Mouse (Mus musculus): ENCODE measurements around the gene Grik4. TPM values are rescaled to one million over a fixed set of nuclear protein-coding genes. Genes with fewer than 3 reads are reported as not detected.

Grik4 gene
- polyA plus RNA-seq, 1 experiment, result 0.90 TPM

DNA sequence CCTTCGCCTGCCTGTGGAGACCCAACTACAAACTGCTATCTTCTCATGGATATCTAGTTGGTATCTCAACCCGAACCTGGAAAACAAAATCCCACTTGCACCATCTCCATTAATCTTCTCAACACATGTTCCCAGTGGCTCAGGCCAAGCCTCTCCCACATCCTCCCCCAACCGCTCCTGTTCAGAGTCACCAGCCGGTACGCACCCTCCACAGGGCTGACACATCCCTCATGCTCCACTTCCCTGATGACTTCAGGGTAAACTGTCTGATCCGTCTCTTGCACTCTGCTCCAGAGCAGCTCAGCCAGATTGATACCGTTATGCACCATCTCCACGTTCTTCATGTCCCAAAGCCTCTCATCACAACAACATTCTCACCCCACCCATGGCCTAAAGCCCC lies 198.3 kb downstream of the Grik4 start:
- no peak for DNase-seq (ENCODE audit: low read depth)

DNA sequence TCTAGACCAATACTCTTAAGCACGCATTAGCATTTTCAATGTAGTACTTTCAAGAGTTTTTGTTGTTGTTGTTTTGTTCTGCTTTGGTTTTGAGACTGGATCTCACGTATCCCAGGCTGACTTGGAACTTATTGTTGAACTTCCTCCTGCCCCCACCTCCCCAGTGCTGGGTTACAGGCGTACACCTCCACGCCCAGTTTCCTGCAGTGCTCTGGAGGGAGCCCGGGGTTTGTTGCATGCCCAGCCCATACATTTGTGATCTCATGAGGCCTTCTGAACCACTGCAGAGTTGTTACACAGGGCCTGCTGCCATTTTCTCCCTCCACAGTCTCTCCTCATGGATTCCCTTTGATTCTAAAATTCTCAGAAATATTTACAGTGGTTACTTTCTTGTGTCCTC lies 201.9 kb downstream of the Grik4 start:
- DNase-seq (ENCODE audit: low read depth), result no peak

DNA sequence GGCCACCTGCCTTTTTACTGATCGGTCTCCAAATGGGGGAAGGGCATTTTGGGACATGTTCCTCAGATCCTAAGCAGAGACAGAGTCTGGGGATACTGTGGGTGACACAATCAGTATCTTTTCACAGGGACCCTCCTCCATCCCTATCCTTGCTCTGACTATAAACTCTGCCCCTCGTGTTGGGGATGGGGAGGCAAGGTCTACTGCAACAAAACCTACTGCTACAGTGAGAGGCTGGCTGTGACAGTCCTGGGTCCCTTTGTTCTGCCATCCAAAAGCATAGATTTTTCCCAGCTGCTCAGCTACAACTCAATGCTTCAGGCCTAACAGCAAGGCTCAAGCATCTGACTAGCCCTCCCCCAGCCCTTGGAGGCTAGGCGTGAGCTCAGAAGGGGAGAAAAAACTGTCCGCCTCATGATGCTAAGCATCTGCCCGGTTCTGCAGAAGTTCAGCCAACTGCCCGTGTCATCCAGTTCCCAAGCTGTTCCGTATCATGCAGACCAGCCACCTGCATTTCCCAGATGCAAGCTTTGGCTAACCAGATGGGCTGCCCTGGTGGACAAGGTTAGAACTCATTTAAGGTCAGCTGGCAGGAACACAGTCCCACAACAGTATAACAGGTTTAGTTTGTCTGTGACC lies 207.5 kb downstream of the Grik4 start:
- DNase-seq (ENCODE audit: low read depth), result no peak

DNA sequence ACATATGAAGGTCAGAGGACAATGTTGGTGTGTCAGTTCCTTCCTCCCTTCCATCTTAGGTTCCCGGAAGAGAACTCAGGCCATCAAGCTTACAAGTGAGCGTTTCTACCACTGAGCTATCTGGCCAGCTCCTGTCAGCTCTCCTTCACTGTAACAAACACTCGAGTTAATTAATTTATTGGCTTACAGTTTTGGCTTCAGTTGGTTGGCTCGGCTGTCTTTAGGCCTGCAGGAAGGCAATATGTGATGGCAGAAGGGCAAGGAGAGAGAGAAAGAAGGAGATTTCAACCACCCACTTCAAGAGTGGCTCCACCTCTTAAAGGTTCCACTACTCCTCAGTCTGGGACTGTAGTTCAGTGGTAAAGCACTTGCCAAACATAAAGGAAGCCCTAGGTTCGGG lies 209.2 kb downstream of the Grik4 start:
- no peak for DNase-seq (ENCODE audit: low read depth)

DNA sequence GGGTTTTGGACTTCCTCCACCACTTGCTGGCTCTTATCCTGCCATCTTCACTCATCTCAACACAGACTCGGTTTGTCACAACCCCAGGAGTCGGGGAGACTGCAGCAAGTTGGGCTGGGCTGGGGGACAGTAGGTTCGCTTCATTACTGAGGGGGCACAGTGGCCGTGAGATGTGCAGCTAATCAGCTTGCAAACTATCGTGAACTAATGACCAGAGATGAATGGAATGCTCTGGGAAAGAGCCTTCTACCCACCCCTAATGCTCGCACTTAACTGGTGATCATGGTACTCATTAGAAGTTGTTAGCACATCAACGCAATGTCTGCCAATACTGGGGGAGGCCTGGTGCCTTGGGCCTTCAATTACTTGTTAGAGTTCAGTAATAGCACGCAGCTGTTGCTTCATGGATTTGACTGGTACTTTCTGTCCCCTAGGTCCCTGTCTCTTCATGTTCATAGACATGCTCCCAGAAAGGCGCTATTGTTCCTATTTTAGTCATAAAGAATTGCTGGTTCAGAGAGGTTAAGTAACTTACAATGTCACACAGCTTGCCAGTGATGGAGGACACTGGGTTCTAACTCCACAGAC lies 211.5 kb downstream of the Grik4 start:
- peak; percentile 90 for DNase-seq (ENCODE audit: low read depth)

DNA sequence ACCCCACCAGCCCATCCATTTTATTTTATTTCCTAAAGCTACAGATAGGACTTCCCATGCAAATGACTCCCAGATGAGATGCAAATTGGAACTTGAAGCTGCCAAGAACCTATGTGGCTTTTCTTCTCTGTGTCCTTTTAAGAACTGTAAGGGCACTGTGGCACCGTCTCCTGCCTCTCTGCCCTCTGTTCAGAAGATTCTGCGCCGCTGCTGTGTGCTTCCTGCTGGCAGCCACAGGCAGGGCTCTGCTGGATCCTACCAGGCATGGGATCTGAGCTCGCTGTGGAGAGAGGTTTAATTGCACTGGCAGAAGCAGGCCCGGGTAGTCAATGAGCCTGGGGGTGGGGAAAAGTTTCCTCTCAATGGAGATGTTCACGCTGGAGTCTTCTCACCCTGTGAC lies 215.8 kb downstream of the Grik4 start:
- DNase-seq (ENCODE audit: low read depth), result no peak

DNA sequence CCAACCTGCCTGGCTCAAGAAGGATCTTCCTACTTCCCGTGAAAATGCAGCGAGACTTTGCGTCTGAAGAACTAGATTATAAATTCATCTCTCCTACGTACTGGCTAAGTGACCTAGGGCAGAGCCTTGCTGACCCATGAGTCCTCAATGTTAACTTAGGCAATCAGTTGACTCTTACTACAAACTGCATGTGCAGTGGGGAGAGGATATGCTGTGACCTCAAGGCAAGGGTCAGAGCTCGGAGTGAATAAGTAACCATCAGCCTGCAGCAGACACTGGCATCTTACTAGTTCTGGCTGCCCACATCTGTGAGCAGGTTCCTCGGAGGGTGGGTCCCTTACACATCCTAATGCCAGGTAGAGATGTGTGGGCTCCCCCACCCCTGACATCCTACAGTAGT lies 216.6 kb downstream of the Grik4 start:
- DNase-seq (ENCODE audit: low read depth), result no peak

DNA sequence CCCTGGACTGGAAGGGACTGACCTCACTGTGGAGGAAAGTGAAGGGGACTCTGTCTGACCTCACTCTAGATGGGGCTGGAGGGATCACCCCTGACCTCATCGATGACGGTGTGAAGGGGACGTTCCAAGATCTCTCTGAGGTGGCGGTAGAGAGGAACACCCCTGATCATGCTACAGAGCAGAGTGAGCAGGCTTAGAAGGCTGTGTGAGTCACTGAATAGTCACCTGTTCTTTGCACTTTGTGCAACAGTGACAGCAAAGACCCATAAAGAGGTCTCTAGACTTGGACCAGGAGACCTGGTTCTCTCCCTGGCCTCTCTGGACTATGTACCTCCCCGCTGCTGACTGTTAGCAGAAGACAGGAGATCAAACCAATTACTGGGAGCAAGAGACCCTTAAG lies 217.1 kb downstream of the Grik4 start:
- no peak for DNase-seq (ENCODE audit: low read depth)

DNA sequence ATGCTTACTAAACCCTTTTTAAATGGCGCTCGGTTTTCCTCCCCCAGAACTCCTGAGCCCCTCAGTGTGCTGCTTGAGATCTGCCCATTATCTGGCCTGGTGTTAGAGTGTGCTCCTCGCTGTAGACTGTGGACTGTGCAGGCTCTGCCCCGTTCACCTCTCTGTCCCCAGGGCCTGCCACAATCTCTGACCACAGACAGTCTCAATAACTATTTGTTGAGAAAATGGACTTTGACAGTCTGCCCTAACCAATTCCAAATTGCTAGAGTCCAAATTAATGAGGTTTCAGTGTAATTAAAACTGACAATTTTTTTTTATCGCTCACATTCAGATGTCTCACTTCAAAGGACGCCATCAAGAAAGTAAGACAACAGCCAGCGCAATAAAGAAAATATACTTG lies 220.2 kb downstream of the Grik4 start:
- DNase-seq (ENCODE audit: low read depth), result no peak

DNA sequence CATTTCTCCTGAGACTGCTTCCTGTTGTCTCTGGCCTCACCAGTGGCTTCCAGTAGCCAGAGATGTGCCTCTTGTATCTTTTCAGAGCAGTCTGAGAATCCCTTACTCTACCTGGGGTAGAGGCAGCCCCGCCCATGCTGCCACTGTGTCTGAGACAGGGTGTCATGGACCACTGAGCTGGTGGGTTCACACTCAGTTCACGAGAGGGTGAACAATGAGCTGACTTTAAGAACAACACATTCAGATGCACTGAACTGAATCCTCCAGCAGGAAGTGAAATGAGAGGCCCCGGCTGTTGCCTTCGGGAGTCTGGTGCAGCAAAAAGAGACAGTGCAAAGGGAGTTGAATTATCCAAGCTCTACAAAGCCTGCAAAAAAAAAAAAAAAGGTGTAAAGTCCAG lies 221.8 kb downstream of the Grik4 start:
- DNase-seq (ENCODE audit: low read depth), result no peak

DNA sequence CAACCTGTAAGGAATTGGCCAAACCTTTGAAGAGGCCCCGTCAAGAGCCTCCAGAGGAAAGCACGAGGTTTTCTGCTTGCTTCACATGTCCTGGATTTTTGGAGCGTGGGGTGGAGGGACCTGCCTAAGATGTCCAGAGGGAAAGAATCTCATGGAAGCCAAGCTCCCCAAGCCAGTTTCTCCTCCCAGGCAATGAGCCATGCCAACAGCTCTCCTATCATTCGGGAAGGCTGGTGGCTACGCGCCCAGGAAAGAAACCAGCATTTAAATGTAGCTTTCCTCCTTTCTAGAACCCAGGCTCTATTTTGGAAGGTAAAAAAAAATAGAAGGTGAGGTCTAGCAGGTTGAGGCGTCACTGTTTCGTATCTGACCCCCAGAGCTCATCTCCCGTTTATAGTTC lies 222.6 kb downstream of the Grik4 start:
- no peak for DNase-seq (ENCODE audit: low read depth)

DNA sequence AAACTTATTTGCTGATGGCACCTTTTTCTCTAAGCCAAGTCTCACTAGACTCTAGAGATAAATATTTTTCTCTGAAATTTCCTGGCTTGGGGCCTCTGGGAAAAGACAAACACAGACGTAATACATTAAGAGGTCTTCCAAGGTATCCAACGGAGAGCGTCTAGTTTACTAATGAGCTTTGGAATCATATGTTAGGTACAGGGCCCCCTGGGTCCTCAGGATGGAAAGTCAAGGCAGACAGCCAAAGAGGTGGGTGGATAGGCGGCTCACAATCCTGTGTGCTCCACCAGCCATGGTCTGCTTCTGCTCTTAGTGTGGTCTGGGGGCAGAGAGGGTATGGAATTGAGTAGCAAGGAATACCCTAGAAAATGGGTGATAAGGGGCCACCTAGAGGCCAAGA lies 223.1 kb downstream of the Grik4 start:
- DNase-seq (ENCODE audit: low read depth), result no peak

DNA sequence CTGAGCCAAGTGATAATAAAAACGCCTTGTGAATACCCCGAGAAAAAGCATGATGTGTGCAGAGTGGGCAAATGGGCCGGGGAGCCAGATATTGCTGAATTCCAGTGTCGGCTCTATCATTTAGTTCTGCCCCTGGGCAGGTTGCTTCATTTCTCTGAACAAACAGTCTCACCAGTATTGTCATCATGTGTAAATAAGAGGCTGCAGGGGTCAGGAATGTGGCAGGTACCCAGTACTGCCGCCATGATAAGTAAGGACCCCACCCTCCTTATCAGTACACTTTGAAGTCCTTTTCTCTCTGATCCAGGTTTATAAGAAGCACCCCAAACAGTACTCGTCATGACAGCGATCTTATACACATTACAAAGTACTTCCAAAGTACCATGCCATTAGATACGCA lies 230.4 kb downstream of the Grik4 start:
- DNase-seq (ENCODE audit: low read depth), result no peak

DNA sequence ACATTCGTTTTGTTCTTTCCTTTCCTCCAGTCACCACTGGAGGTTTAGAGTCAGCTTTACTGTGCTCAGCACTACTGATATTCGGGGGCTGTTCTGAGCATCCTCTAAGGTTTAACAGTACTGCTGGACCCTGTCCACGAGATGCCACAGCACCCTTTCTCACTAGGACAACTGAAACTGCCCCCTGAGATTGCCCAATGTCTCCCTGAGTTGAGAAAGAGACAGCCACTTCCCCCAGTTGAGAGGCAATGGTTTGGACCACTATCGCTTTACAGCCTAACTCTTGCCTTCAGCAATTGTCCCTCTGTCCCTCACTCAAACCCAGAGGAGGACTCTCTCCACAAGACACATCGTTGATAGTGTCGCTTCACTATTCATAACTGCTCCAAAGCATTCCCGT lies 238.4 kb downstream of the Grik4 start:
- DNase-seq (ENCODE audit: low read depth), result no peak

DNA sequence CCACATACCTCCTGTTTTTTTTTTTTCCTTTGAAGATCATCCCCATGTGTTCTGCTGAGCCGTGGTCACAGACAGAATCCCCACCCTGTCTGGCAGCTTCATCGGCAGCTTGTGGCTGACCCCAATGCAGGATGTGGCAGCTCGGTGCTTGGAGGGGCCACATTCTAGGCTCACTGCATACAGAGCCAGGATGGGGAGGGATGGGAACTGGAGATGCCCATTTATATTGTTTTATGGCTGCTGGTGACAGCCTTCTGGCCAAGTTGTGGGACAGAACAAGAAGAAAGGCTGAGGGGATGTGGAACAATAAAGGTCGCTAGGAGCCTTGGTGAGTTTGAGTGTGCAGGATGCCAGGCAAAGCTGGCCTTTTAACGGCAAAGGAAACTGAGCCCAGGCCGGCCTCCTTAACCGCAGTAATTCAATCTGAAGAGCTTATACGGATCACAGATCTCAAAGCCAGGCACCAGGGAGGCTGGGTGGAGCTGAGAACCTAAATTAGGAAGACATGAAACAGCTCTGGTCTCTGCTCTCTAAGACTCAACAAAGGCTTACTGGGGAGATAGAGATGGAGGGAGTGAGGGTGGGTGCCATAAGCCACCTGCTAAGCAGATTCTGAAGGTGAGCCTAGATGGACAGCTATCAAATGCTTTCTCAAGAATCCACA lies 241.0 kb downstream of the Grik4 start:
- no peak for DNase-seq (ENCODE audit: low read depth)

DNA sequence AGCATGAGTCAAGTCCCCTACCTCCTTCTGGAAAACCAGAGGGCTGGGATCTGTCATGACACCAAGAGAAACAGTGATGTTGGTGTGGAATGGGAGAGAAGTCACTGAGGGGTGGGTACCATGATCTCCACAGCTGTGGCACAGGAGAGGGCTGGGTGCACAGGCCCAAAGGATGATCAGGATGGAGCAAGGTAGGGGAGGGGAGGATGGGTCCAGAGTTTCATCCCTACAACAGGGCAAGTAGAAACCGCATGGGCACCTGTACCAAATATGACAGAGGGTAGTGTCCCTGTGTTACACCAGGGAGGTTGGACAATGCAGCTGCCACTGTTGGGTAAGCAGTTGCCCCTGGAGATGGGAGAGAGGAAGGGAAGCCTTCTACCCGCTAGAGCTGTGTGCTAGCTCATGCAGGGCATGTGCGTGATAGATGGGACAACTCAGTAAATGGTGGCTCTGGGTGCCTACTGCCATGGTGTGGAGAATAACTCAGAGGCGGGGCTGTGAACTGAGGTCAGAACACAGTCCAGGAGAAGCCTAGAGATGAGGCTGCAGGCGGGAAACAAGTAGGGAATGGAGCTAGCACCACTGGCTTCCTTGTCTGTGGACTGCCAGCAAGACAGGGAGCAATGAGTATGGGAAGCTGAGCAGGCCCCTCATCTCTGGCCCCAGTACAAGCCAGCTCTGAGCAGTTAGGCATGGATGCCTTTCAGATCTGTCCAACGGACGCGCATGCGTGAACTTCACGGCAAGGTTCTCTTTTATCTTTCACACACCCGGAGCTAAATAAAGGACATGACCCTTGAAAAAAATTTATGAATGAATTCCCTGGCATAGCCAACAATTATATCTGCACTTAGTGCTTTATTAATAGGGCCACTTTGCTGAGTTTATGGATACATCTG lies 241.8 kb downstream of the Grik4 start:
- no peak for DNase-seq (ENCODE audit: low read depth)

DNA sequence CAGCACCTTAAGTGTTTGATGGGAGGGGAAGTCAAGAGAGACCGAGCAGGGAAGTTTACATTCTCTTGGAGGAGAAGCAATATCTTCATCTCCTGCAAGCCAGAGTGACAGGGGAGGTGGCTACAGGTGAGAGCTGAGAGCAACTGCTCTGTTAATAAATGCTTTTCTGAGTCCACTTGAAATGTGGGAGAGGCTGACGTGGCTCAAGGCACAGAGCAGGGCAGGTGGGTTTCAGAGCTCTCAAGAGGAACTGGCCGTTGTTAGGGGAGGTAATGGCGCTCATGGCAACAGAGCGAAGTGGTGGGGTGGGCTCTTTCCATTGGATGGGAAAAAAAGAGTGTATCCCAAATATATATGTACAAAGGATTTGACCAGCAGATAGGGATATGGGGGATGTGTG lies 242.6 kb downstream of the Grik4 start:
- no peak for DNase-seq (ENCODE audit: low read depth)

DNA sequence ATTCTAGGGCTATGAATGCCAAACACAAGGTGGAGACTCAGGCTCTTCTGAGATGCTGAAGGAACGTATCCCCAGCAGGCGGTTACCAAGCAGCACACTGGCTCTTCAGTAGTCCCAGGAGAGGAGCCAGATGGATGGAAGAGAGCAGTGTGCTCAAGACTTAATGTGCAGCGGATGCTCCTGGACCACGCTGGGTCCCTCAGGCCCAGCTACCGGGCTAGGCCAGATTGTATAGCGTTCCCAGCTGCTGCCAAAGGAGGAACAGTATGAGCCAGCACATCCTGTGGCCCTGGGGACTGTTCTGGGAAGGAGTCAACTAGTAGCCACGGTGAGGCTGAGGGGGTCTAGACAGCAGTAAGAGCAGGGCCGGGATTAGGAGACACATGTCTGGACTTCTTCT lies 251.3 kb downstream of the Grik4 start:
- DNase-seq (ENCODE audit: low read depth), result no peak

DNA sequence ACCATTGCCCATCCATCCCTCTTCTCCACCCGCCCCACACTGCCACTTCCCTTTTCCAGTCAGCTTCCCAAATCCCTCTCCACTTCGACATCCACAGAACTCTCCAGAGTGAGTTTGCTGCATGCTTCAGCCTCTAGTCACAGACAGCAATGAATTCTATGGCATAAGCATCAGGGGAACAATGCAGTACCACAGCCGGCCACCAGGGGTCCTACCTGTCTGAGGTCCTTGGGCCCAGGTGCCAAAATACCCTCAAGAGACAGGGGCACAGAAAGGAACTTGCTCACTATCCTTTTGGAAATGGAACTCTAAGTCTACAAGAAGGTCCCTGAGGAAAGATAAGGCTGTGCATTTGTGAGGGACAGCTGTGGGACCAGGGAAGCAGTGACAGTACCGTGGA lies 256.1 kb downstream of the Grik4 start:
- no peak for DNase-seq (ENCODE audit: low read depth)

DNA sequence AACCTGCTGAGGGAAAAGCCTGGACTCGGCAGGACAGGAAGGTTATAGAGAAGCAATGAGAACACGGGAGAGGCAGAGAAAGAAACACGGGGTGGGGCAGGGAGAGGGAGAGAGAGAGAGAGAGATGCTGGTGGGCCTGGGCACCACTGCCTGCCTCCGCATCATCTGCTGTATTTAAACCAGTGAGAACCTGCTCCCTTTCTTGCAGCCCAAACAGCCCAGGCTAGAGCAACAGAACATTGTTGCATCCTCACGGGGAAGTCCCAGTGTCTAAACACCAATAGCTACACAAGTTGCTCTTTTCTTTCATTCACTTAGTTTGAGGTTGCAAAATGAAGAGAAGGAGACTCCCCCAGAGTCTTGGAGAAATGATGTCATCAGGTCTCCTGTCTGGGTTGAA lies 258.2 kb downstream of the Grik4 start:
- no peak for DNase-seq (ENCODE audit: low read depth)

DNA sequence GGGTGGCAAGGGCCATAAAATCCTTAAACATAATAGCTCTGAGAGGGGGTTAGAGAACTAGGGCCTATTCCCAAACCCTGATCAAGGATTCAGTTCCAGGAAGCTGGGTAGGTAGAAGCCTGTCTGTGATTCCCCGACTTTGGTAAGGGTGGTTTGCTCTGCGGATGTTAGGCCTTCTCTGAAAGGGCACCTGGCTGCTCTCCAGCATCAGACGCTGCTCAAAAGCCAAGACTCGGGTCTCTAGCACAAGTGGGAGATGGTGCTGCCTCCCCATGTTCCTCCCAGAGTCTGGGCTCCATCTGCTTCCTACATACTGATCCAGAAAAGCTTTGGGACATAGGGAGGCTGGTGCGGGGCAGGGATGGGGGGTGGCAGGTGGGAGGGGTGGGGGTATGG lies 270.3 kb downstream of the Grik4 start:
- no peak for DNase-seq (ENCODE audit: low read depth)

DNA sequence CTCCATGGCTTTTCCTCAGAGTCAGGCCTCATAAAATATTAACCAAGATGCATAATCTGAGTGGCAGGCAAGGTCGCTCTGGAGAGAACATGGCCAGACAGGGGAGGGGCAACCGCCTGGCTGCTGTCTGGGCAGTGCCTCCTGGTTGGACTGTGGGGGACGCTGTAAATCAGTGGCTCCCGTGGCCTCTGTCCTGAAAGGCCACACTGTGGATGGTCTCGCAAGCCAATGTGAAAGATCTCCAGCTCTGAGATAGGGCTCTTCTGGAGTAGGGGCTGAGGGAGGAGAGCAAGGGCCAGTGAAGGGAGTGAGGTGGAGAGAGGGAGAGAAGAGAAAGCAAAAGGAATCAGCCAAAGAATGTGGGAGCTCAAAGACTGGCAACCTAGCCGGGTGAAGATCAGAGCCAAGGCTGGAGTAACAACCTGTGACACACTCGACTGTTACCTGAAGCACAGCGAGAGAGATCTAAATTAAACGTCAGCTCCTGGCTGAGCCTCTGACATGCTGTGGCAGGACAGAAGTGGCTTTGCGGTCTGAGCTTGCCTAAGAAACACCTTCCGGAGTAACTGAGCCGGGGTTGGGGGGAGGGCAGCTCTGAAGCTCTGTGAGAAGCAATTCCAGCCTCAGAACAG lies 270.8 kb downstream of the Grik4 start:
- DNase-seq (ENCODE audit: low read depth), result peak; percentile 79
